Mouse (Mus musculus) heart, embryonic 10.5 days (tissue): ENCODE measurements around the gene Tmem69. TPM values are rescaled to one million over a fixed set of nuclear protein-coding genes. Genes with fewer than 3 reads are reported as not detected.
A peak's percentile ranks its signal among the peaks of the same experiment; 100 is the strongest.

ENCODE experiments used
- DNase-seq: peaks from one replicate; pipeline ENCODE4 v3.0.0-alpha.2; 2017; ENCODE audit warnings: low spot score
- H3K27ac ChIP-seq: fragments of 300-500 bp; sonication (generic); 2 replicates; pipeline ENCODE4 v1.5.1; 2016; ENCODE audit warnings: mild to moderate bottlenecking
- H3K27me3 ChIP-seq: fragments of 300-500 bp; sonication (generic); 2 replicates; pipeline ENCODE4 v1.6.1; 2016; ENCODE audit warnings: mild to moderate bottlenecking; ENCODE audit not compliant: poor library complexity, insufficient read depth, severe bottlenecking
- H3K36me3 ChIP-seq: fragments of 300-500 bp; sonication (generic); 2 replicates; pipeline ENCODE4 v1.6.1; 2016; ENCODE audit warnings: mild to moderate bottlenecking, moderate library complexity
- H3K4me1 ChIP-seq: fragments of 300-500 bp; sonication (generic); 2 replicates; pipeline ENCODE4 v1.6.1; 2016; ENCODE audit warnings: mild to moderate bottlenecking
- H3K4me3 ChIP-seq: fragments of 300-500 bp; sonication (generic); 2 replicates; pipeline ENCODE4 v1.5.1; 2016; ENCODE audit warnings: mild to moderate bottlenecking, moderate library complexity
- H3K9me3 ChIP-seq: fragments of 300-500 bp; sonication (generic); 2 replicates; pipeline ENCODE4 v1.6.1; 2016; ENCODE audit warnings: mild to moderate bottlenecking, moderate library complexity
- WGBS: fragments of 180-500 bp; shearing (Covaris S2); methylation state at CpG from one replicate; pipeline ENCODE4 v1.1.7; 2016; 5-methylcytosine and 5-hydroxymethylcytosine counted together
- polyA plus RNA-seq: library from polyadenylated mRNA; unstranded; fragments of >200 nt; fragmentation: Nextera tagmentation; extraction: Ambion mirVana; gene quantifications from 2 replicates; pipeline ENCODE4 v1.2.1, GENCODE M21; 2016

The Tmem69 gene
- polyA plus RNA-seq = 23.8 and 24.5 TPM in 2 replicates

- 4% methylated on average over 23 of the region's 23 CpGs for WGBS
- Histone ChIP-seq H3K4me3 (peak within 1 kb of the TSS; percentile 87), H3K27me3 (no peaks in the 10 kb centered on the region), H3K27ac (peak within 1 kb of the TSS; percentile 95), H3K36me3 (peaks cover 19% of the 10 kb centered on the region), H3K4me1 (peaks cover 9% of the 10 kb centered on the region; the same call in 1 of the 2 replicates), H3K9me3 (no peaks in the 10 kb centered on the region)
- DNase-seq = peak; percentile 88
Measured at GRCm38 (mm10) chr4:116555413-116556300, at the start of gene Tmem69. Tmem69 (minus strand) TSS chr4:116555936.

GRCm38 (mm10) chr4:116596978-116597881, 41.5 kb upstream of the Tmem69 start:
- WGBS = under 1% methylated on average over 50 of the region's 50 CpGs
- Histone ChIP-seq H3K36me3 (peaks cover 49% of the 10 kb centered on the region), H3K27ac (peak overlapping the region; percentile 87), H3K27me3 (no peaks in the 10 kb centered on the region), H3K4me3 (peak overlapping the region; percentile 74), H3K4me1 (peaks cover 23% of the 10 kb centered on the region), H3K9me3 (no peaks in the 10 kb centered on the region; the same call in 1 of the 2 replicates)
- DNase-seq = peak; percentile 97

GRCm38 (mm10) chr4:116596379-116596778, 40.6 kb upstream of the Tmem69 start, which contains the start of gene Ccdc17:
Ccdc17 (plus strand) TSS chr4:116596654.
- Histone ChIP-seq H3K9me3 (no peaks in the 10 kb centered on the region; the same call in 1 of the 2 replicates), H3K27ac (peak within 1 kb of the TSS; percentile 87), H3K36me3 (peaks cover 49% of the 10 kb centered on the region), H3K27me3 (no peaks in the 10 kb centered on the region), H3K4me3 (peak within 1 kb of the TSS; percentile 74), H3K4me1 (peaks cover 23% of the 10 kb centered on the region)
- WGBS = 28% methylated on average over 5 of the region's 5 CpGs
- no peak for DNase-seq

GRCm38 (mm10) chr4:116595793-116596192, 40.1 kb upstream of the Tmem69 start:
- WGBS = 78% methylated on average over 8 of the region's 8 CpGs

GRCm38 (mm10) chr4:116558151-116558882, 2.6 kb upstream of the Tmem69 start:
- Histone ChIP-seq H3K4me1 (peaks cover 9% of the 10 kb centered on the region; the same call in 1 of the 2 replicates), H3K36me3 (peaks cover 16% of the 10 kb centered on the region), H3K9me3 (no peaks in the 10 kb centered on the region), H3K27ac (peak overlapping the region; percentile 95), H3K27me3 (no peaks in the 10 kb centered on the region), H3K4me3 (peak overlapping the region; percentile 87)
- no peak for DNase-seq
- 3% methylated on average over 15 of the region's 15 CpGs for WGBS

More at GRCm38 (mm10) chr4:116595793-116596192, 40.1 kb upstream of the Tmem69 start:
- Histone ChIP-seq H3K27me3 (no peaks in the 10 kb centered on the region), H3K4me3 (no peak overlapping the region), H3K4me1 (peaks cover 23% of the 10 kb centered on the region), H3K9me3 (no peaks in the 10 kb centered on the region; the same call in 1 of the 2 replicates), H3K27ac (no peak overlapping the region), H3K36me3 (peaks cover 49% of the 10 kb centered on the region)
- DNase-seq = no peak

- Histone ChIP-seq H3K36me3 (peaks cover 24% of the 10 kb centered on the region), H3K27me3 (no peaks in the 10 kb centered on the region), H3K9me3 (no peaks in the 10 kb centered on the region), H3K4me3 (peak within 1 kb of the TSS; percentile 87), H3K27ac (peak within 1 kb of the TSS; percentile 95), H3K4me1 (peaks cover 9% of the 10 kb centered on the region; the same call in 1 of the 2 replicates)
- DNase-seq = peak; percentile 99
- under 1% methylated on average over 78 of the region's 78 CpGs for WGBS
Measured at GRCm38 (mm10) chr4:116557306-116558121, 1.8 kb upstream of the Tmem69 start, which contains the start of gene Gpbp1l1. Gpbp1l1 (plus strand) TSS chr4:116557658.

GRCm38 (mm10) chr4:116556561-116557305, 997 bp upstream of the Tmem69 start:
- DNase-seq = peak; percentile 97
- Histone ChIP-seq H3K4me1 (peaks cover 9% of the 10 kb centered on the region; the same call in 1 of the 2 replicates), H3K9me3 (no peaks in the 10 kb centered on the region), H3K27ac (peak overlapping the region; percentile 95), H3K27me3 (no peaks in the 10 kb centered on the region), H3K4me3 (peak overlapping the region; percentile 87), H3K36me3 (peaks cover 25% of the 10 kb centered on the region)
- under 1% methylated on average over 28 of the region's 28 CpGs for WGBS

GRCm38 (mm10) chr4:116553035-116553434, 2.7 kb downstream of the Tmem69 start:
- Histone ChIP-seq H3K36me3 (peaks cover 18% of the 10 kb centered on the region), H3K9me3 (no peaks in the 10 kb centered on the region), H3K27ac (no peak overlapping the region), H3K27me3 (no peaks in the 10 kb centered on the region), H3K4me3 (no peak overlapping the region), H3K4me1 (no peaks in the 10 kb centered on the region)
- 90% methylated on average over 3 of the region's 3 CpGs for WGBS
- no peak for DNase-seq

GRCm38 (mm10) chr4:116550432-116550831, 5.3 kb downstream of the Tmem69 start:
- Histone ChIP-seq H3K27me3 (no peaks in the 10 kb centered on the region), H3K4me3 (no peak overlapping the region), H3K27ac (no peak overlapping the region), H3K4me1 (no peaks in the 10 kb centered on the region), H3K36me3 (peaks cover 18% of the 10 kb centered on the region), H3K9me3 (no peaks in the 10 kb centered on the region)
- DNase-seq = no peak
- 42% methylated on average over 1 of the region's 1 CpGs for WGBS

- no peak overlapping the region for H3K4me3 ChIP-seq
- no peaks in the 10 kb centered on the region for H3K9me3 ChIP-seq
- H3K4me1 ChIP-seq = no peaks in the 10 kb centered on the region
- peaks cover 16% of the 10 kb centered on the region for H3K36me3 ChIP-seq
- no peak for DNase-seq
- no peak overlapping the region for H3K27ac ChIP-seq
- no peaks in the 10 kb centered on the region for H3K27me3 ChIP-seq
- WGBS = 87% methylated on average over 3 of the region's 3 CpGs
Measured at GRCm38 (mm10) chr4:116537737-116538136, 18.0 kb downstream of the Tmem69 start.

GRCm38 (mm10) chr4:116536351-116536750, 19.4 kb downstream of the Tmem69 start:
- Histone ChIP-seq H3K4me3 (no peak overlapping the region), H3K27me3 (no peaks in the 10 kb centered on the region), H3K36me3 (peaks cover 17% of the 10 kb centered on the region), H3K27ac (no peak overlapping the region), H3K4me1 (no peaks in the 10 kb centered on the region), H3K9me3 (no peaks in the 10 kb centered on the region)
- no peak for DNase-seq
